Mouse (Mus musculus) brain, embryonic 14.5 days (tissue): Measurements from ENCODE around the gene Sipa1l3. TPM values are rescaled to one million over a fixed set of nuclear protein-coding genes. Genes with fewer than 3 reads are reported as not detected.

ENCODE experiments used
- DNase-seq: peaks from one replicate; pipeline ENCODE4 v3.0.0-alpha.2; 2011; ENCODE audit warnings: low read depth
- CTCF ChIP-seq: fragments of 200-500 bp; IDR thresholded peaks from 2 replicates; pipeline ENCODE4 v1.5.1; 2012; ENCODE audit warnings: inconsistent platforms, mild to moderate bottlenecking, moderate library complexity, borderline replicate concordance; ENCODE audit not compliant: insufficient read depth, insufficient read length; ENCODE audit errors: extremely low read depth
- POLR2A ChIP-seq: fragments of 200-500 bp; IDR thresholded peaks from 2 replicates; pipeline ENCODE4 v1.6.1; 2012; ENCODE audit warnings: mild to moderate bottlenecking, inconsistent platforms, borderline replicate concordance; ENCODE audit not compliant: poor library complexity, insufficient read depth, insufficient read length, severe bottlenecking; ENCODE audit errors: extremely low read depth
- polyA plus RNA-seq: library from polyadenylated mRNA; depleted of rRNA; stranded (reverse); fragments of >200 nt; gene quantifications from 2 replicates; pipeline ENCODE4 v1.2.3, GENCODE M21; 2012; rRNA removed

Gene Sipa1l3
- polyA plus RNA-seq, 1 experiment: 49.4 TPM

GRCm38 (mm10) chr7:29276715-29277114, 241.7 kb downstream of the Sipa1l3 start:
- DNase-seq: no peak
- no peak for TF ChIP-seq CTCF
- TF ChIP-seq POLR2A: no peak

GRCm38 (mm10) chr7:29271687-29272465, 246.6 kb downstream of the Sipa1l3 start:
- DNase-seq: no peak
- no peak for TF ChIP-seq CTCF
- no peak for TF ChIP-seq POLR2A

- TF ChIP-seq CTCF (no peak), POLR2A (no peak)
Observed at GRCm38 (mm10) chr7:29270445-29270844, 248.0 kb downstream of the Sipa1l3 start.

More at GRCm38 (mm10) chr7:29270445-29270844, 248.0 kb downstream of the Sipa1l3 start:
- no peak for DNase-seq

Other genes with a start within 250 kb of the Sipa1l3 start
- gene Spint2, start 236.7 kb downstream of the Sipa1l3 start, polyA plus RNA-seq: 43.0 and 43.8 TPM in 2 replicates
- 5.0 and 8.7 TPM in 2 replicates for gene Ppp1r14a, start 229.3 kb downstream of the Sipa1l3 start, polyA plus RNA-seq
- gene Dpf1, start 214.7 kb downstream of the Sipa1l3 start, polyA plus RNA-seq: 111 and 157 TPM in 2 replicates
- 1.3 TPM in 2 replicates for gene Catsperg2, start 208.4 kb upstream of the Sipa1l3 start, polyA plus RNA-seq
- 14.5 and 16.6 TPM in 2 replicates for gene Zfp84, start 249.9 kb upstream of the Sipa1l3 start, polyA plus RNA-seq